Mouse (Mus musculus) midbrain, embryonic 10.5 days (tissue): ENCODE data around the gene Adal. TPM values are rescaled to one million over a fixed set of nuclear protein-coding genes. Genes with fewer than 3 reads are reported as not detected.
"Not testable (repeated sequence)": the region's sequence is repeated elsewhere in the genome, so short reads cannot be mapped to it uniquely, and the experiment has no call there.

ENCODE experiments used
- DNase-seq: peaks from one replicate; pipeline ENCODE4 v3.0.0-alpha.2; 2017; ENCODE audit warnings: low spot score
- H3K27ac ChIP-seq: fragments of 300-500 bp; sonication (generic); replicated peaks from 2 replicates; pipeline ENCODE4 v1.5.1; 2016; ENCODE audit warnings: mild to moderate bottlenecking
- H3K27me3 ChIP-seq: fragments of 300-500 bp; sonication (generic); 2 replicates; pipeline ENCODE4 v1.6.1; 2016; ENCODE audit warnings: low read depth, mild to moderate bottlenecking; ENCODE audit not compliant: poor library complexity, severe bottlenecking
- H3K36me3 ChIP-seq: fragments of 300-500 bp; sonication (generic); 2 replicates; pipeline ENCODE4 v1.6.1; 2016; ENCODE audit warnings: mild to moderate bottlenecking, moderate library complexity
- H3K4me1 ChIP-seq: fragments of 300-500 bp; sonication (generic); 2 replicates; pipeline ENCODE4 v1.6.1; 2016
- H3K4me3 ChIP-seq: fragments of 300-500 bp; sonication (generic); 2 replicates; pipeline ENCODE4 v1.5.1; 2016; ENCODE audit warnings: mild to moderate bottlenecking, moderate library complexity
- H3K9me3 ChIP-seq: fragments of 300-500 bp; sonication (generic); replicated peaks from 2 replicates; pipeline ENCODE4 v1.6.1; 2016; ENCODE audit warnings: mild to moderate bottlenecking
- WGBS: fragments of 180-500 bp; shearing (Covaris S2); methylation state at CpG from one replicate; pipeline ENCODE4 v1.1.7; 2016; 5-methylcytosine and 5-hydroxymethylcytosine counted together
- polyA plus RNA-seq: library from polyadenylated mRNA; unstranded; fragments of >200 nt; fragmentation: Nextera tagmentation; extraction: Ambion mirVana; gene quantifications from 2 replicates; pipeline ENCODE4 v1.2.1, GENCODE M21; 2016

The Adal gene
- polyA plus RNA-seq: 29.6 and 34.0 TPM in 2 replicates

- no peaks in the 10 kb centered on the region for H3K27me3 ChIP-seq
- peak within 1 kb of the TSS; percentile 96 for H3K27ac ChIP-seq
- H3K36me3 ChIP-seq: peaks cover 48% of the 10 kb centered on the region
- under 1% methylated on average over 87 of the region's 87 CpGs for WGBS
- peaks cover 33% of the 10 kb centered on the region for H3K4me1 ChIP-seq
- peak within 1 kb of the TSS; percentile 71 for H3K4me3 ChIP-seq
- DNase-seq: peak; percentile 92
- H3K9me3 ChIP-seq: peaks cover 16% of the 10 kb centered on the region
These were observed at the start of gene Adal, which contains the start of gene Lcmt2 for GRCm38 (mm10) chr2:121140018-121140882. Adal (plus strand) TSS chr2:121140428. Lcmt2 (minus strand) TSS chr2:121140653.

GRCm38 (mm10) chr2:121102051-121102450, 38.2 kb upstream of the Adal start:
- Histone ChIP-seq H3K36me3 (no peaks in the 10 kb centered on the region), H3K27me3 (no peaks in the 10 kb centered on the region)
- WGBS: 32% methylated on average over 9 of the region's 9 CpGs

GRCm38 (mm10) chr2:121105940-121106339, 34.3 kb upstream of the Adal start:
- no peak overlapping the region for H3K27ac ChIP-seq
- H3K4me3 ChIP-seq: no peak overlapping the region
- no peaks in the 10 kb centered on the region for H3K4me1 ChIP-seq
- DNase-seq: no peak
- no peaks in the 10 kb centered on the region for H3K36me3 ChIP-seq
- H3K27me3 ChIP-seq: no peaks in the 10 kb centered on the region
- no peaks in the 10 kb centered on the region for H3K9me3 ChIP-seq

More at GRCm38 (mm10) chr2:121102051-121102450, 38.2 kb upstream of the Adal start:
- no peak overlapping the region for H3K4me3 ChIP-seq
- DNase-seq: peak; percentile 25
- no peak overlapping the region for H3K27ac ChIP-seq
- H3K4me1 ChIP-seq: no peaks in the 10 kb centered on the region
- no peaks in the 10 kb centered on the region for H3K9me3 ChIP-seq

DNA sequence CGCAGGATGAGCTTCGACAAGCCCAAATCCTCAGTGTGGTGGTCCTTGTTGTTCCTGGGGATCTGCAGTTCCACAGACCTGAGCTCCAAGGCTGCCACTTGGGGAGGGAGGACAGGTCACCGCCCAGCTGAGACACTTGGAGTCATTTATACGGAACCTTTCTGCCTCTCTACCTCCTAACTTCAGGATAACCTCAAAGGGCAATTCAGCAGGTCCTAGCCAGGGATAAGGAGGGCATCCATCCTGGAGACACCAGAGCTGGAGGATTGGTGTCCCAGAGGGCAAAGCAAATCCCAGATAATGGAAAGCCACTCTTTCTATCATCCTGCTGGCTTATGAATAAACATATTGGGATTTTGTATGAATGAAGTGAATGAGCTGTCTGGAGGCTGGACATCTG, 30.5 kb upstream of the Adal start, which contains the start of gene Tgm7:
Gene Tgm7, minus strand, starts transcription at position 101 of the 400 bp plus-strand sequence.
- Histone ChIP-seq H3K27ac (no peak within 1 kb of the TSS), H3K9me3 (no peaks in the 10 kb centered on the region), H3K27me3 (no peaks in the 10 kb centered on the region), H3K36me3 (no peaks in the 10 kb centered on the region), H3K4me1 (no peaks in the 10 kb centered on the region), H3K4me3 (no peak within 1 kb of the TSS)
- DNase-seq: no peak
- WGBS: 84% methylated on average over 4 of the region's 4 CpGs

- no peak for DNase-seq
- Histone ChIP-seq H3K36me3 (no peaks in the 10 kb centered on the region), H3K9me3 (no peaks in the 10 kb centered on the region), H3K4me1 (no peaks in the 10 kb centered on the region), H3K27me3 (no peaks in the 10 kb centered on the region), H3K27ac (no peak overlapping the region), H3K4me3 (no peak overlapping the region)
- WGBS: 95% methylated on average over 2 of the region's 2 CpGs
These were observed 24.8 kb upstream of the Adal start for GRCm38 (mm10) chr2:121115418-121115817.

- 88% methylated on average over 3 of the region's 3 CpGs for WGBS
These were observed 21.0 kb upstream of the Adal start for GRCm38 (mm10) chr2:121119260-121119659.

DNA sequence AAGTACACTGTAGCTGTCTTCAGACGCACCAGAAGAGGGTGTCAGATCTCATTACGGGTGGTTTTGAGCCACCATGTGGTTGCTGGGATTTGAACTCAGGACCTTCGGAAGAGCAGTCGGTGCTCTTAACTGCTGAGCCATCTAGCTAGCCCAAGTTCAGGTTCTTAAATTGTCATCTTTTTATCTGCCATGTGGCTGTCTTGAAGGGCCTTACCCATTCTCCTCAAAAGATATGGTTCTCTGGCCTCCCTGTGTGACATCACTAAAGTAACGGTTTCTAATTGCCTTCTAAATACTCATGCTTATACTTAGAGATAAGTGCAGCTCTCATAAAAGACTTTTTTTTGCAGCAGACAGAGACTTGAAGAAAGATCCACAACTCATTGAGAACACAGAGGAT, 13.9 kb upstream of the Adal start:
- H3K4me1 ChIP-seq, H3K36me3 ChIP-seq, H3K4me3 ChIP-seq, DNase-seq, H3K27me3 ChIP-seq, H3K9me3 ChIP-seq, H3K27ac ChIP-seq: not testable (repeated sequence)
- 94% methylated on average over 5 of the region's 5 CpGs for WGBS

More at GRCm38 (mm10) chr2:121119260-121119659, 21.0 kb upstream of the Adal start:
- Histone ChIP-seq H3K27ac (no peak overlapping the region), H3K4me1 (no peaks in the 10 kb centered on the region), H3K27me3 (no peaks in the 10 kb centered on the region), H3K9me3 (no peaks in the 10 kb centered on the region), H3K4me3 (no peak overlapping the region), H3K36me3 (no peaks in the 10 kb centered on the region)
- DNase-seq: no peak

DNA sequence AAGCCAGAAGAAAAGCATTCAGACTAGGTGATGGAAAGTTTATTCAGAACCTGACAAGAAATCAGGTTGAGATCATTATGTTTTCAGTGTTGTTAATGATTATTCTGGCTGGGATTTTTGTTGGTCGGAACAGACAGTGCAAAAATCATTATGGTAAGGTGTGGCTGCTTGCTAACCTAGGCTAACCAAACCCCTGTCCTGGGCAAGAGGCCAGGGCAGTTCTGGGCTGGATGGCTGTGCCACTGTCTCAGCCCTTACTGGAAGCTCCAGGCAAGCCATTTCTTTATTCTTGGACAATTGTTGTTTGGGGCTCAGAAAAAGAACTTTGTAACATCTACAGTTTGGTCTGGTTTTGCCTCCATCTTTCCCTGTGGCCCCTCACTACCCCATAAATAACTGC, 12.7 kb upstream of the Adal start:
- Histone ChIP-seq H3K27ac (no peak overlapping the region), H3K9me3 (no peaks in the 10 kb centered on the region), H3K36me3 (no peaks in the 10 kb centered on the region), H3K4me3 (no peak overlapping the region), H3K27me3 (no peaks in the 10 kb centered on the region), H3K4me1 (no peaks in the 10 kb centered on the region)
- WGBS: 89% methylated on average over 1 of the region's 1 CpGs
- no peak for DNase-seq

DNA sequence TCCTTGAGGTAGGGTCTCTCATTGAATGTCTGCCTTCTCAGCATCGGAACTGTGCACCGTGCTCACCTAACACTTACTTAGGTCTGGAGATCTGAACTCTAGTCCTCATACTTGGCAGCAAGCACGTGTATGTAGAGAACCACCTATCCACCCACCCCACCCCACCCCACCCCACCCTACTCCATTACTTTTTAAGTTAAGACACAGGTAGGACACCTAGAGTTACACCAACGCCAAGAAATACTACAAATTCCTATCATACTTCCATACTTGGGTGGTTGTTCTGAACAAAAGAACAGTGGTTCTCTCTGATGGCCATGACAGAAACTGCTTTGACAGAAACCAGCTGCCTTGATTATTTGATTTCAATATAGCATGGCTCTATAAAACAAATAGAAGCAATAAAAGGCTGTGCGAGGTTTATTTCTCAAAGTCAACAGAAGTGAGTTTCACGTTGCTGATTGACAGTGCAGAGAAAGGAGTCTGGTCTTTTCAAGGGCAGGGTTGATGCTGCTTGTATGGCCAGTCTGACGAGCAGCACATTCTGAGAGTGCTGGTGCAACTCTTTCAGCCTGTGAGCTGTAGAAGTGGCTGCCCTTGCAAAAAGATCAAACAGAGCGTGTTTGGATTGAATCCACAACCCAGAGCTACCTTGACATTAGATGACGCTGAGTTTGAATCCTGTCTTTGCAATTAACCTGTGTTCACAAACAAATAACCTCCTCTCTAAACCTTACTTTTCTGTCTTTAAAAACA, 11.2 kb upstream of the Adal start:
- H3K4me1 ChIP-seq: no peaks in the 10 kb centered on the region
- H3K4me3 ChIP-seq: no peak overlapping the region
- no peaks in the 10 kb centered on the region for H3K9me3 ChIP-seq
- H3K36me3 ChIP-seq: no peaks in the 10 kb centered on the region
- H3K27ac ChIP-seq: no peak overlapping the region
- DNase-seq: no peak
- no peaks in the 10 kb centered on the region for H3K27me3 ChIP-seq
- 82% methylated on average over 9 of the region's 9 CpGs for WGBS

- Histone ChIP-seq H3K4me1 (no peaks in the 10 kb centered on the region), H3K9me3 (0 out of 2 replicates have a peak, but pooled peaks cover 3% of the 10 kb centered on the region), H3K36me3 (peaks cover 10% of the 10 kb centered on the region), H3K27me3 (no peaks in the 10 kb centered on the region), H3K4me3 (no peak overlapping the region), H3K27ac (no peak overlapping the region)
- DNase-seq: no peak
- WGBS: 78% methylated on average over 1 of the region's 1 CpGs
These were observed 7.4 kb upstream of the Adal start for GRCm38 (mm10) chr2:121132822-121133221.

GRCm38 (mm10) chr2:121137371-121137770, 2.9 kb upstream of the Adal start:
- 94% methylated on average over 4 of the region's 4 CpGs for WGBS
- Histone ChIP-seq H3K4me3 (no peak overlapping the region; the same call in 1 of the 2 replicates), H3K4me1 (peaks cover 32% of the 10 kb centered on the region), H3K27me3 (no peaks in the 10 kb centered on the region), H3K36me3 (peaks cover 29% of the 10 kb centered on the region), H3K9me3 (peaks cover 18% of the 10 kb centered on the region), H3K27ac (no peak overlapping the region)
- DNase-seq: no peak

GRCm38 (mm10) chr2:121139266-121140017, 786 bp upstream of the Adal start:
- H3K36me3 ChIP-seq: peaks cover 43% of the 10 kb centered on the region
- H3K27ac ChIP-seq: peak overlapping the region; percentile 96
- H3K4me1 ChIP-seq: peaks cover 33% of the 10 kb centered on the region
- H3K4me3 ChIP-seq: peak overlapping the region; percentile 71
- no peak for DNase-seq
- 61% methylated on average over 29 of the region's 29 CpGs for whole genome bisulfite sequencing
- H3K27me3 ChIP-seq: no peaks in the 10 kb centered on the region
- peaks cover 18% of the 10 kb centered on the region for H3K9me3 ChIP-seq
